ENCODE assay signal across 8 mouse cellular contexts in genomic region chr11:5861678-5862393, GRCm38 (mm10). TPM values are rescaled to one million over a fixed set of nuclear protein-coding genes. Genes with fewer than 3 reads are reported as not detected.
DNase-seq lines count a peak whose midpoint lies in the region; ATAC-seq and TF ChIP-seq lines count a peak whose summit lies in the region.

Gene Aebp1, plus strand, starts transcription at chr11:5861947.

- no peaks in the 10 kb centered on the region for H3K4me1 ChIP-seq in ES-E14 (ENCODE audit: control insufficient read depth in 2 of 2, insufficient read depth in 2 of 2, low read length in 2 of 2, poor library complexity in 1 of 2)
- peaks cover 15% of the 10 kb centered on the region for H3K4me1 ChIP-seq in hindbrain, embryonic 15.5 days (replicated peaks)
- peaks cover 8% of the 10 kb centered on the region for H3K4me1 ChIP-seq in limb, embryonic 11.5 days (ENCODE audit: control insufficient read depth, insufficient read depth, low read length)
- peaks cover 4% of the 10 kb centered on the region; the same call in 1 of the 2 replicates for H3K4me1 ChIP-seq in midbrain, embryonic 14.5 days (ENCODE audit: control insufficient read depth, insufficient read depth, low read length)

- H3K9ac ChIP-seq in ES-E14 (ENCODE audit: insufficient read depth, low read depth, low read length, poor library complexity, severe bottlenecking): peak within 1 kb of the TSS; percentile 52
- peak within 1 kb of the TSS; percentile 24 for H3K9ac ChIP-seq in hindbrain, embryonic 15.5 days
- H3K9ac ChIP-seq in limb, embryonic 11.5 days (ENCODE audit: low read length): peak within 1 kb of the TSS; percentile 42
- no peak within 1 kb of the TSS; the same call in 1 of the 2 replicates for H3K9ac ChIP-seq in midbrain, embryonic 14.5 days (replicated peaks; ENCODE audit: low read length)

- H3K36me3 ChIP-seq in ES-E14 (ENCODE audit: control insufficient read depth, insufficient read depth, low read length, poor library complexity, severe bottlenecking): no peaks in the 10 kb centered on the region
- H3K36me3 ChIP-seq in hindbrain, embryonic 15.5 days: no peaks in the 10 kb centered on the region
- H3K36me3 ChIP-seq in limb, embryonic 11.5 days (ENCODE audit: control insufficient read depth, insufficient read depth, low read length): no peaks in the 10 kb centered on the region
- no peaks in the 10 kb centered on the region for H3K36me3 ChIP-seq in midbrain, embryonic 14.5 days (ENCODE audit: control insufficient read depth, insufficient read depth, low read length)

- H3K27ac ChIP-seq in ES-E14 (ENCODE audit: insufficient read depth, low read depth, low read length, poor library complexity, severe bottlenecking): no peak within 1 kb of the TSS
- H3K27ac ChIP-seq in hindbrain, embryonic 15.5 days (replicated peaks): no peak within 1 kb of the TSS
- H3K27ac ChIP-seq in limb, embryonic 11.5 days (replicated peaks; ENCODE audit: low read depth, low read length): no peak within 1 kb of the TSS
- H3K27ac ChIP-seq in midbrain, embryonic 14.5 days (replicated peaks; ENCODE audit: low read depth, low read length): no peak within 1 kb of the TSS

- WGBS in hindbrain, embryonic 15.5 days: 4% methylated on average over 58 of the region's 59 CpGs
- 2% methylated on average over 57 of the region's 59 CpGs for WGBS in limb, embryonic 11.5 days
- 5% methylated on average over 59 of the region's 59 CpGs for WGBS in midbrain, embryonic 14.5 days

- no peak for DNase-seq in ES-E14 (ENCODE audit: low read depth, low spot score)
- peak; percentile 89 for DNase-seq in adrenal gland, postnatal 25 days
- DNase-seq in gastrocnemius, postnatal 10 days: peak; percentile 74
- peak; percentile 68 for DNase-seq in limb, embryonic 11.5 days (ENCODE audit: low spot score)
- DNase-seq in midbrain, embryonic 14.5 days: peak; percentile 33
- peak; percentile 73 for DNase-seq in urinary bladder, postnatal 14 days (ENCODE audit: low spot score)

- peak within 1 kb of the TSS; percentile 63 to 67 for H3K4me3 ChIP-seq in ES-E14 (ENCODE audit: insufficient read depth in 1 of 2, low read depth in 1 of 2, low read length in 2 of 2, poor library complexity in 1 of 2, severe bottlenecking in 1 of 2)
- peak within 1 kb of the TSS; percentile 36 for H3K4me3 ChIP-seq in hindbrain, embryonic 15.5 days
- H3K4me3 ChIP-seq in limb, embryonic 11.5 days (ENCODE audit: low read depth, low read length): peak within 1 kb of the TSS; percentile 27
- H3K4me3 ChIP-seq in midbrain, embryonic 14.5 days (replicated peaks; ENCODE audit: low read depth, low read length): peak within 1 kb of the TSS; percentile 29

- in situ Hi-C loops in ES-E14 (cut with MboI; ENCODE audit: low sequenced_read_pairs in 2 of 2, unreplicated experiment in 2 of 2): no loop called here

- peak; percentile 49; the same call in 1 of the 2 replicates for ATAC-seq in hindbrain, embryonic 15.5 days (ENCODE audit: low FRiP score, low read depth)
- peak; percentile 41; the same call in 1 of the 2 replicates for ATAC-seq in limb, embryonic 11.5 days (ENCODE audit: insufficient number of reproducible peaks, low FRiP score, low TSS enrichment, low read depth)
- no peak for ATAC-seq in midbrain, embryonic 14.5 days (ENCODE audit: low FRiP score, low TSS enrichment)
- no peak for ATAC-seq in activated CD4-positive, CD25-positive, alpha-beta regulatory T cell, adult 4 months

- H3K4me2 ChIP-seq in hindbrain, embryonic 15.5 days: peak within 1 kb of the TSS; percentile 56
- H3K4me2 ChIP-seq in limb, embryonic 11.5 days (ENCODE audit: low read depth, severe bottlenecking): peak within 1 kb of the TSS; percentile 56
- peak within 1 kb of the TSS; percentile 49 for H3K4me2 ChIP-seq in midbrain, embryonic 14.5 days (ENCODE audit: low read length)

- peaks cover 29% of the 10 kb centered on the region for H3K27me3 ChIP-seq in hindbrain, embryonic 15.5 days
- peaks cover 13% of the 10 kb centered on the region for H3K27me3 ChIP-seq in limb, embryonic 11.5 days (ENCODE audit: control insufficient read depth, insufficient read depth, low read length)
- peaks cover 23% of the 10 kb centered on the region; the same call in 1 of the 2 replicates for H3K27me3 ChIP-seq in midbrain, embryonic 14.5 days (ENCODE audit: control insufficient read depth, insufficient read depth, low read length)

- H3K9me3 ChIP-seq in ES-E14 (ENCODE audit: control insufficient read depth, insufficient read depth, low read depth, low read length): no peaks in the 10 kb centered on the region; the same call in 1 of the 2 replicates
- H3K9me3 ChIP-seq in hindbrain, embryonic 15.5 days: no peaks in the 10 kb centered on the region
- H3K9me3 ChIP-seq in limb, embryonic 11.5 days (ENCODE audit: control insufficient read depth, low read length): no peaks in the 10 kb centered on the region; the same call in 1 of the 2 replicates
- H3K9me3 ChIP-seq in midbrain, embryonic 14.5 days (ENCODE audit: control insufficient read depth, low read length): no peaks in the 10 kb centered on the region

TF ChIP-seq in ES-E14, 5 proteins besides CTCF, POLR2A, EP300 and RAD21:
- TF ChIP-seq ZNF384 (IDR thresholded peaks at IDR 0.05; ENCODE audit: low read depth, low read length) (no peak), HCFC1 (IDR thresholded peaks at IDR 0.05; ENCODE audit: borderline replicate concordance, insufficient read depth, low read length) (no peak), ZC3H11A (IDR thresholded peaks at IDR 0.05; ENCODE audit: borderline replicate concordance, low read depth, low read length) (no peak), MAFK (IDR thresholded peaks at IDR 0.05; ENCODE audit: insufficient read depth, low read depth, low read length) (no peak), CHD2 (IDR thresholded peaks at IDR 0.05; ENCODE audit: low read depth, low read length) (no peak)

RNA-seq across cellular contexts. Expression of gene Aebp1, which starts in this region (rescaled TPM):
- 8.5 and 14.5 TPM in 2 replicates for total RNA-seq in ES-E14 (2012; rRNA removed)
- total RNA-seq in adrenal gland, postnatal 25 days (2021): 399 and 434 TPM in 2 replicates
- total RNA-seq in gastrocnemius, postnatal 10 days (2021): 10 to 100 TPM; 46.5 to 59.8 TPM
- 27.1 and 27.4 TPM in 2 replicates for polyA plus RNA-seq in hindbrain, embryonic 15.5 days (2015; fragmentation: Nextera tagmentation; extraction: Ambion mirVana)
- 5.3 and 7.2 TPM in 2 replicates for polyA plus RNA-seq in limb, embryonic 11.5 days (2014; fragmentation: Nextera tagmentation; extraction: Ambion mirVana)
- polyA plus RNA-seq in midbrain, embryonic 14.5 days (2014; fragmentation: Nextera tagmentation; extraction: Ambion mirVana): 0.23 and 8.5 TPM in 2 replicates
- under 1 TPM in 1 of 2 experiments, not detected in 1; 0.56 TPM for polyA plus RNA-seq in activated CD4-positive, CD25-positive, alpha-beta regulatory T cell, adult 4 months (2017; shearing (Covaris generic))

Comparison
In these comparisons a context has a peak if more than half of its experiments do, and no peak if none do; other contexts are left out.
1. ATAC-seq: peak in hindbrain, embryonic 15.5 days (single experiment) and limb, embryonic 11.5 days (single experiment); none in midbrain, embryonic 14.5 days (single experiment) and activated CD4-positive, CD25-positive, alpha-beta regulatory T cell, adult 4 months (single experiment).
2. Peak in every context shown above with its lines, with median percentiles within 50 percentile points of each other: H3K4me3 ChIP-seq and H3K4me2 ChIP-seq.